Mouse (Mus musculus): ENCODE measurements at regions not wholly inside any gene's neighbourhood (a gene's known extent, or its start where the extent isn't known, plus 50 kb on each side); places are given as distances from the start of the nearest gene placed in this dataset.

DNA sequence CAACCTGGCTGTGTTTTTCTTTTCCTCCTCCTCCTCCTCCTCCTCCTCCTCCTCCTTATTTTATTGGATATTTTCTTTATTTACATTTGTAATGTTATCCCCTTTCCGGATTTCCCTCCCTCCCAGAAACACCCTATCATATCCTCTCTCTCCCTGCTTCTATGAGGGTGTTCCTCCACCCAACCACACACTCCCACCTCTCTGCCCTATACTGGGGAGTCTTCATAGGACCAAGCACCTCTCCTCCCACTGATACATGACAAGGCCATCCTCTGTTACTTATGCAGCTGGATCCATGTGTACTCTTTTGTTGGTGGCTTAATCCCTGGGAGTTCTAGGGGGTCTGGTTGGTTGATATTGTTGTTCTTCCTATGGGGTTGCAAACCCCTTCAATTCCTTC, 230.6 kb downstream of the Pcsk1 start:
- TF ChIP-seq CTCF (IDR thresholded peaks at IDR 0.05) (no peak), EP300 (IDR thresholded peaks at IDR 0.05) (no peak)

Measured in lung, postnatal 0 days (tissue).